8 mouse cellular contexts compared by ENCODE assay signal in the genomic region with DNA sequence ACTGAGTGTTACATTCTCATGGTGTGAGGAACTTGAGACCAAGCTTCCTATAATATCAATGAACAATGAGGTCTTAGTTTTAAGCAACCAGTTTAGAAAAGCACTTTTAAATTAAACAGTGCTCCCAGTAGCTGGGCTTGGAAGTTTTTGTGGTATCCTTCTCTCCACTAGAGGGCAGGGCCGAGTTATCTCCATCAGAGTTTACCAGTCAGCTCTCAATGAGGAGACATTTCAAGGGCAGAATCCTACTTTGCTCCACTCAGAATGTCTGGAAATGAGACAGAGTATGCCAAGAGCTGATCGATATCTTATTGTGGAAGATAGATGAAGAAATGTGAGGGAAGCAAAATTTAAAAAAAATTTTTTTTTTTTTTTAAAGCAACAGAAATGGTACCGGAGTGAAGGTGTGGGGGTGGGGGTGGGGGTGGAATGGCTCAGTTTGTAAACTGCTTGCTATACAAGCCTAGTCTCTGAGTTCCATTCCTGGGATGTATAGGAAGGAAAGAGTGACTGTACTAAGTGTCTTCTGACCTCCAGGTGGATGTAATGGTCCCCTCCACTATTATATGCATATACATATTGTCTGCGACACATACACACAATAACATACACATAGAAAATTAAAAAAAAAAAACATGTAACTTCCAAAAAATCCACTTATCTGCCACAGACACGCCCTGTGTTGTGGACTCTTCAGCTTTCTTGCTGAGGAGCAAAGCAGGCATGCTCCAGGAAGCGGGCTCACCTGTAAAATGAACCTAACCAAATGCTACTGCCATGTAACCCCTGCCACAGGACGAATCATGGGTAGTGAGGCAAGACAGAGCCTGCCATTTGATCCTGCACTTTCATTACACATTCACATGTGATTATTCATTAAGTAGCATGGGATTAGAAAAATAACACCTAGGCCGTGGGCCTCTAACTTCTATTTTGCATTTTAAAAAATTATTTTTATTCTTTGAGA.
DNase-seq lines count a peak whose midpoint lies in the region; ATAC-seq and TF ChIP-seq lines count a peak whose summit lies in the region.

No protein-coding gene starts in this region.

- no peak overlapping the region for H3K9ac ChIP-seq in liver, embryonic 12.5 days
- no peak overlapping the region for H3K9ac ChIP-seq in midbrain, embryonic 11.5 days (ENCODE audit: low read length)
- H3K9ac ChIP-seq in stomach, postnatal 0 days (ENCODE audit: low read length) = no peak overlapping the region

- H3K4me2 ChIP-seq in liver, embryonic 12.5 days = no peak overlapping the region
- no peak overlapping the region for H3K4me2 ChIP-seq in midbrain, embryonic 11.5 days
- H3K4me2 ChIP-seq in stomach, postnatal 0 days (replicated peaks; ENCODE audit: low read depth) = no peak overlapping the region

- DNase-seq in liver = peak; percentile 28
- peak; percentile 66 to 82 for DNase-seq in cerebellum, postnatal 36 days
- DNase-seq in gastrocnemius, adult 2 months = peak; percentile 20
- DNase-seq in kidney, adult 2 months = peak; percentile 67
- DNase-seq in left cerebral cortex, postnatal 14 days (ENCODE audit: low spot score in 2 of 2) = peak; percentile 80 to 84
- peak; percentile 92 for DNase-seq in midbrain, embryonic 11.5 days (ENCODE audit: low spot score, missing footprints)
- peak; percentile 29 for DNase-seq in stomach, postnatal 0 days (ENCODE audit: low spot score)

- WGBS in liver, embryonic 12.5 days (ENCODE audit: insufficient replicate concordance) = 58% methylated on average over 8 of the region's 8 CpGs
- WGBS in kidney, adult 2 months = 52% methylated on average over 8 of the region's 8 CpGs
- 66% methylated on average over 8 of the region's 8 CpGs for WGBS in midbrain, embryonic 11.5 days
- WGBS in stomach, postnatal 0 days = 64% methylated on average over 8 of the region's 8 CpGs

- no peak for TF ChIP-seq POLR2A in kidney, adult 2 months (IDR thresholded peaks at IDR 0.05; ENCODE audit: low read depth, low read length)

- H3K36me3 ChIP-seq in liver, embryonic 12.5 days = no peaks in the 10 kb centered on the region
- H3K36me3 ChIP-seq in kidney, adult 2 months (ENCODE audit: control insufficient read depth, insufficient read depth, low read length) = no peaks in the 10 kb centered on the region
- no peaks in the 10 kb centered on the region for H3K36me3 ChIP-seq in midbrain, embryonic 11.5 days (ENCODE audit: control insufficient read depth, insufficient read depth, low read length)
- no peaks in the 10 kb centered on the region for H3K36me3 ChIP-seq in stomach, postnatal 0 days (ENCODE audit: control insufficient read depth, insufficient read depth, low read length)

- TF ChIP-seq CTCF in gastrocnemius, adult 2 months (IDR thresholded peaks at IDR 0.05) = peak; percentile 64
- peak; percentile 38; the same call in 1 of the 2 replicates for TF ChIP-seq CTCF in kidney, adult 2 months (conservative IDR thresholded peaks at IDR 0.05; ENCODE audit: insufficient read depth, insufficient read length, low read depth, low read length)
- peak; percentile 84 for TF ChIP-seq CTCF in stomach, postnatal 0 days (IDR thresholded peaks at IDR 0.05; ENCODE audit: low read depth)

- H3K27ac ChIP-seq in liver, embryonic 12.5 days = no peak overlapping the region
- H3K27ac ChIP-seq in gastrocnemius, adult 2 months = no peak overlapping the region
- H3K27ac ChIP-seq in kidney, adult 2 months (ENCODE audit: insufficient read depth, low read depth, low read length) = no peak overlapping the region
- H3K27ac ChIP-seq in midbrain, embryonic 11.5 days (ENCODE audit: low read depth, low read length) = no peak overlapping the region
- H3K27ac ChIP-seq in stomach, postnatal 0 days (replicated peaks) = no peak overlapping the region

- H3K9me3 ChIP-seq in liver, embryonic 12.5 days (replicated peaks) = no peaks in the 10 kb centered on the region
- H3K9me3 ChIP-seq in midbrain, embryonic 11.5 days (ENCODE audit: control insufficient read depth, low read length) = no peaks in the 10 kb centered on the region
- no peaks in the 10 kb centered on the region for H3K9me3 ChIP-seq in stomach, postnatal 0 days (ENCODE audit: control insufficient read depth, low read length)

- ATAC-seq in liver, embryonic 12.5 days = no peak
- peak; percentile 84 for ATAC-seq in midbrain, embryonic 11.5 days (ENCODE audit: low FRiP score)
- 0 out of 2 replicates have a peak, but pooled peaks have one; percentile 24 for ATAC-seq in stomach, postnatal 0 days (ENCODE audit: low FRiP score, low TSS enrichment)

- intact Hi-C loops in gastrocnemius, adult 2 months (cut with DNase I) = no loop called here
- intact Hi-C loops in left cerebral cortex, postnatal 14 days (cut with DNase I) = loop anchor here (10.0 kb wide), 1 partner anchor 185 kb away; no protein-coding TSS in a partner anchor

- no peak overlapping the region for H3K4me3 ChIP-seq in liver, embryonic 12.5 days
- no peak overlapping the region for H3K4me3 ChIP-seq in gastrocnemius, adult 2 months
- no peak overlapping the region for H3K4me3 ChIP-seq in kidney, adult 2 months (ENCODE audit: insufficient read depth, low read depth, low read length)
- H3K4me3 ChIP-seq in midbrain, embryonic 11.5 days (ENCODE audit: low read depth, low read length) = no peak overlapping the region
- H3K4me3 ChIP-seq in stomach, postnatal 0 days (ENCODE audit: low read depth, low read length) = no peak overlapping the region

- no peak for TF ChIP-seq EP300 in stomach, postnatal 0 days (optimal IDR thresholded peaks at IDR 0.05)

- no peaks in the 10 kb centered on the region for H3K27me3 ChIP-seq in liver, embryonic 12.5 days (replicated peaks)
- no peaks in the 10 kb centered on the region for H3K27me3 ChIP-seq in kidney, adult 2 months (replicated peaks; ENCODE audit: control insufficient read depth, insufficient read depth, low read length)
- H3K27me3 ChIP-seq in midbrain, embryonic 11.5 days (ENCODE audit: control insufficient read depth, insufficient read depth, low read length) = no peaks in the 10 kb centered on the region
- no peaks in the 10 kb centered on the region for H3K27me3 ChIP-seq in stomach, postnatal 0 days (ENCODE audit: control insufficient read depth, insufficient read depth, low read length)

- H3K4me1 ChIP-seq in liver, embryonic 12.5 days = no peaks in the 10 kb centered on the region
- H3K4me1 ChIP-seq in kidney, adult 2 months (ENCODE audit: control insufficient read depth, insufficient read depth, low read length) = no peaks in the 10 kb centered on the region
- no peaks in the 10 kb centered on the region for H3K4me1 ChIP-seq in midbrain, embryonic 11.5 days (ENCODE audit: control insufficient read depth, insufficient read depth, low read length)
- H3K4me1 ChIP-seq in stomach, postnatal 0 days (replicated peaks; ENCODE audit: control insufficient read depth, insufficient read depth) = no peaks in the 10 kb centered on the region

Comparison
In these comparisons a context has a peak if more than half of its experiments do, and no peak if none do; other contexts are left out.
1. DNase-seq: peak in every context shown above with its lines; median percentile 92 in midbrain, embryonic 11.5 days; 82 in left cerebral cortex, postnatal 14 days; 74 in cerebellum, postnatal 36 days; 67 in kidney, adult 2 months; 29 in stomach, postnatal 0 days; 28 in liver; 20 in gastrocnemius, adult 2 months.